Mouse (Mus musculus) splenic B cell, adult 2 months (primary cell): Measurements from ENCODE around the gene Snrpc.

ENCODE experiments used
- DNase-seq: peaks from one replicate; pipeline ENCODE4 v3.0.0-alpha.2; 2011; ENCODE audit warnings: low read depth, low spot score
- H3K27me3 ChIP-seq: 2 replicates; pipeline ENCODE4 v1.6.1; 2012; ENCODE audit warnings: mild to moderate bottlenecking, low read length, moderate library complexity, mixed read lengths; ENCODE audit not compliant: control insufficient read depth, poor library complexity, insufficient read depth, severe bottlenecking
- H3K36me3 ChIP-seq: 2 replicates; pipeline ENCODE4 v1.6.1; 2012; ENCODE audit warnings: mild to moderate bottlenecking, low read length, moderate library complexity, mixed read lengths; ENCODE audit not compliant: control insufficient read depth, poor library complexity, insufficient read depth, severe bottlenecking

Snrpc gene

DNA sequence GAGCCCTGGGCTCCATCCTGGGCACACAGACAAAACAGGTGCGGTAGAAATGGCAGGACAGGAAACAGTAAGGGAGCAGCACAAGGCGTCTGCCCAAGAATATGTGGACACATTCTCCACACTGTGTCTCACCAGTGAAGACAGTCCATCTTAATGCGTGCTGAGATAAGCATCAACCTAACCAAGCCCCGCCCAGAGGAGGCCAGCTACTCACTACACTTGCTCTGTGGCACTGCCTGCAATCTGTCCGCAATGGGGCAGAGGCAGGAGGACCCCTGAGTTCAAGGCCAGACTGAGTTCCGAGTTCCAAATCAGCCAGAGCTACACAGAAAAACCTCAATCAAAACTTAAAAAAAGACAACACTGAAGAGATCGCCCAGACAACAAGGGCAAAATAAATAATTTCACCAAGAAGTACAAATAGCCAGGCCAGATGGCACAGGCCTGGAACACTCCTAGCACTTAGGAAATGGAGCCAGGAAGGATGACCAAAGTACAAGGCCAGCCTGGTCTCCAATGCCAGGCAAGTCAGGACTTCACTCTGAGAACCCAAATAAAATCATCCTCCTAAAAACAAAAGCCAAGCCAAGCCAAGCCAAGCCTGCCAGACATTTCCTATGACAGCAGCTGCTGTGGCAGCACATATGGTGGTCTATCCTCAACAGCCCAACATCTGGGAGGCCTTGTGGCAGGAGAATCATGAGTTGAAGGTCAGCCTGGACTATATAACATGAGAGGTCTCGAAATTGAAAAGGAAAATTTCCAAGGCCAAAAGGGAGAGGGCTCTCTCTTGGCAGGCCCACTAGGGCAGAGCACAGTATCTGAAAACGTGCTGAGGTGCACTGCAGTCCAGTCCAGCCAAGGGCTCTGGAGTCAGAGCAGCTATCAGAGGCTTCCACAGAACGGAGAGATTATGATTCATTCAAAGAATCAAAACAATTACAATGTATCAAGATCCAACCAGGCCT is 32.9 kb upstream of the Snrpc start:
- no peak for DNase-seq
- no peaks in the 10 kb centered on the region for H3K27me3 ChIP-seq

DNA sequence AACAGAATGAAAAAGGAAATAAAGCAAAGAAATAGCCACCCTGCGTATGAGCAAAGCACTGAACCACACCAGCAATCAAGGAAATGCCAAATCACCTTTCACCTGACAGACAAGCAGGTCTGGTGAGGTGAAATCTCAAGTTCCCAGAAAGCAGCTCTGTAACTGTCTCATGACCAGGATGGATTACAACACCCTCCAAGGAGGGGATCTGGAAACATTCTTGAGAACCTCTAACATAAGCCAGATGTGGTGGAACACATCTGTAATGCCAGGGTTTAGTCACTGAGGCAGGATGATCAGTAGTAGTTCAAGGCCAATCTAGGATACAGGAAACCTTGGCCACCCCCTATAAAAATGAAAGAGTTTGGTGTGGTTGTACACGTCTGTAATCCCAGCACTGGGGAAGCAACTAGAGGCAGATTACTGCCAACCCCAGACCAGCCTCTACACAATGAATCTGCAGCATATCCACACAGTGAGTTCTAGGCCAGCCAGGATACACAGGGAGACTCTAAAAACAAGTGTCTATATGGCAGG is 30.3 kb upstream of the Snrpc start:
- Histone ChIP-seq H3K36me3 (no peaks in the 10 kb centered on the region), H3K27me3 (no peaks in the 10 kb centered on the region)
- DNase-seq = no peak

More for the DNA sequence above, 32.9 kb upstream of the Snrpc start:
- H3K36me3 ChIP-seq = no peaks in the 10 kb centered on the region; the same call in 1 of the 2 replicates

DNA sequence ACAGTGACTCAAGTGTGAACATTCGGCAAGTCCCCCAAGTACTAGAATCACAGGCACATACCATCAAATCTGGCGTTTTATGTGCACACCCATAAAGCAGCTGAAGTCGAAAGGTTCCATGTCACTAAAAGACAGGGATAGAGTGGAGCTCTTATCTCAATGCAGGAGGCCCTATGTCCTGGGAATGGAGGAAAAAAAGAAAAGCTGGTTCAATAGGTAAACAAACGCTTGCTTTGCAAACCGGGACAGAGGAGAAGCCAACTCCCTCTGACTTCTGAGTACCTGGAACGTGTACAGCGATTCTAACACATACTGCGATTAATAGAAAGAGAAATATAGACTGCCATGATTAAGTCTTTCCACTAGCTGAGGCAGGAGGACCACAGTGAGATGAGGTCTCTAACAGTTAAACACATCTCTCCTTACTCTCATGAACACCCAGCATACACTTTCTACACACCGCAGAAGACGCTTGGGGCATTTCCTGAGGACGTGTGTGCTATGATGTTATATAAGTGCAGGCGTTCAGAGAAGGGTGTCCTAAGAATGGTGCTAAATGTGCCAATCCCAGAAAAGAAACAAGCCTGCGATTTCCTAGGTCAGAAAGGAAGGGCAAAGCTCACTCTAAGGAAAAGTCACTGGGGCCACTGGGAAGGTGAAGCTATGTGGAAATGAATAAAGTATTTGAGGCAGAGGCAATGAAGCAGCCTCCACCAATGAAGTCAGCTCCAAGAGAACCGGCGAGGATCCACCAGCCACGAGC is 27.2 kb upstream of the Snrpc start:
- DNase-seq = no peak

DNA sequence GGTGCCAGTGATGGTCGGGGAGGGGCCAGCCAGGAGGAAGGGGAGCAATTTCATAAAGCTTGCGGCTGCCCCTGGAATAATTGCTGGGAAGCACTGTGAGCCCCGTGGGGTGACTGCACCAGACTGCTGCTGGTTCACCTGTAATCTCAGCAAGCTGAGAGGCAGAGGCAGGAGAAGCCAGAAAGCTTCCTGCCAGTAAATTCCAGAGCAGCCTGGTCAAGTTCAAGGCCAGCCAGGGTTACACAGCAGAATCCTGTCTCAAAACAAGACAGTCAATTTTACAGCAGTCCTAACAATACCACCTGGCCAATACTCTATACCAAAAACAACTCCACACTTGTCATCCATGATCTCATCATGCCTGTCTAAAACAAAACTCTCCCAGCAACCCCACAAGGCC is 26.0 kb upstream of the Snrpc start:
- Histone ChIP-seq H3K36me3 (no peaks in the 10 kb centered on the region), H3K27me3 (no peaks in the 10 kb centered on the region)
- no peak for DNase-seq

More for the DNA sequence above, 27.2 kb upstream of the Snrpc start:
- Histone ChIP-seq H3K36me3 (no peaks in the 10 kb centered on the region), H3K27me3 (no peaks in the 10 kb centered on the region)

DNA sequence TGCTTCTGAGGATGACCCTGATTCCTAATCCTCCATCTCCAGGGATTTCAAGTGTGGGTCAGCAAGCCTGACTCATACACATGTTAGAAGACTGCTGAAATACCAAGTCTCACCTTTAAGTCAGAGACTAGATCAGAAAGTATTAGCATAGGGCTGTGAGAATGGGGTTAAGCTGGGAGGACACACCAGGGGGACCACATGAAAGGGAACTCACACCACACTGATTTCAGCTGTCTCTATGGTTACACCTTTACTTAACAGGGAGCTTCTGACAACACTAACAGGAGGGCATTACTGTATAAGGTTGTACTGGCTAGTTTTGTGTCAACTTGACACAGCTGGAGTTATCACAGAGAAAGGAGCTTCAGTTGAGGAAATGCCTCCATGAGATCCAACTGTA is 23.3 kb upstream of the Snrpc start:
- no peak for DNase-seq
- Histone ChIP-seq H3K27me3 (no peaks in the 10 kb centered on the region), H3K36me3 (no peaks in the 10 kb centered on the region)

DNA sequence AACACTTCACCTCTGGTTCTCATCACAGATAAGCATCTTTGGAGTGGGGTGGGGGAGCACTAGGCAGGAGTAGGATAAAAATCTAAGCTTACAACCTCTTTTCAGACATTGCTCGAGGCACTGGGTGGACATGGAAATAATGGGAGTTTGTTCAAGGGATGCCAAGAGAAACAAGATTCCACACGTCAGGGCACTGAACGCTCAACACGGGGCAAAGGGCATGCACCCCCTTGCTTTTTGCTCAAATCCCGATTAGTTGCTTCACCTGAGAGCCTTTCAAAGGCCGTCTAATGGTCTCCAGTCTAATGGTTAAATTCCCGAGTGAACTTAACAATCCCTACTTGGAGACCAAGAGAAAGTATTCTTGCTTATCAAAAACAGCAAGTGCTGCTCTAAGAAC is 18.9 kb upstream of the Snrpc start:
- Histone ChIP-seq H3K27me3 (no peaks in the 10 kb centered on the region), H3K36me3 (no peaks in the 10 kb centered on the region)
- DNase-seq = no peak

DNA sequence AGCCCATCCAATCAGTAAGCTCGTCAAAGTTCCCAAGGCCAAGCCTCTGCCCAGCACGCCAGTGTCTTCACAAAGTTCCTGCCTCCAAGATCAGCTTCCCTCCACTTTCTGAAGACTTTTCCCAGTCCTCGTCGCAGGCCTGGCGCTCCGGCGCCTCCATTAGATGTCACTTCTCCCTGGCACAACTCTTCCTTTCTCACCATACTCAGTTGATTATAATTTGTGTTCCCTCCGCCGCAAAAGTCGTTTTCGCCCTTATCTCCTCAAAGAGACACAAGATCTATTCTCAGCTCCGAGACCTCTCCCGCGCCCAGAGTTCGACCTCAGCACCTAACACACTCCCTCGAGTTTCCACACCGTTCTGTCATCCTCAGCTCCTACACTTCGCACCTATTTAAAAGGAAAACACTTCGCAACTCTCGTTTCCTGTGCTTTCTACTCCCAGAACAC is 18.4 kb upstream of the Snrpc start:
- H3K27me3 ChIP-seq = no peaks in the 10 kb centered on the region
- no peak for DNase-seq
- no peaks in the 10 kb centered on the region for H3K36me3 ChIP-seq

DNA sequence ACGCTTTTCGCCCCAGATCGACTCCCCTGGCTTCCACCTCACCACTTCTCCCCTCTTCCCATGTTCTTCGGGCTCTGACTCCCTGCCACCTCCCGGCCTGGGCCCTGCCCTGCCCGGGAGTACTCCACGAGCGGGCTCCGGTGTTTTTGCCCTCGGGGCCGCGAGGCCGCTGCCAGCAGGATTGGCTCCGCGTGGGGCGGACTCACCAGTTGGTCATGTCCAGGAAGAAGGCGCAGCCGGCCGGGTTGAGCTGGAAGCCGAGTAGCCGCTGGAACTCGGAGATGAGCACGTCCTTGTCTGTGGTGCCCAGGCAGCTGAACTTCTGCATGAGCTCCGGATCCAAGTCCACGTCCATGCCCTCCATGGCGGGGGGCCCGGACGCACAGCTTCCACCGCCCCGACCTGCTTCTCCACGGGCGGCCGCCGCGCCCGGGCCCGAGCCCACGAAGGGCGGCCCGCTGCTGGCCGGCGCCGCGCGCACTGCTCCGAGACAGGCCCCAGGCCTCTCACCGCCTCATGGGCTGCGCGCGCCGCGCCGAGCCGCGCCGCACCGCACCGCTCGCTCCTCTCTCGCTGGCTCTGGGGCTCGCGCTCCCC is 17.9 kb upstream of the Snrpc start:
- no peaks in the 10 kb centered on the region for H3K36me3 ChIP-seq
- no peaks in the 10 kb centered on the region for H3K27me3 ChIP-seq
- DNase-seq = no peak

DNA sequence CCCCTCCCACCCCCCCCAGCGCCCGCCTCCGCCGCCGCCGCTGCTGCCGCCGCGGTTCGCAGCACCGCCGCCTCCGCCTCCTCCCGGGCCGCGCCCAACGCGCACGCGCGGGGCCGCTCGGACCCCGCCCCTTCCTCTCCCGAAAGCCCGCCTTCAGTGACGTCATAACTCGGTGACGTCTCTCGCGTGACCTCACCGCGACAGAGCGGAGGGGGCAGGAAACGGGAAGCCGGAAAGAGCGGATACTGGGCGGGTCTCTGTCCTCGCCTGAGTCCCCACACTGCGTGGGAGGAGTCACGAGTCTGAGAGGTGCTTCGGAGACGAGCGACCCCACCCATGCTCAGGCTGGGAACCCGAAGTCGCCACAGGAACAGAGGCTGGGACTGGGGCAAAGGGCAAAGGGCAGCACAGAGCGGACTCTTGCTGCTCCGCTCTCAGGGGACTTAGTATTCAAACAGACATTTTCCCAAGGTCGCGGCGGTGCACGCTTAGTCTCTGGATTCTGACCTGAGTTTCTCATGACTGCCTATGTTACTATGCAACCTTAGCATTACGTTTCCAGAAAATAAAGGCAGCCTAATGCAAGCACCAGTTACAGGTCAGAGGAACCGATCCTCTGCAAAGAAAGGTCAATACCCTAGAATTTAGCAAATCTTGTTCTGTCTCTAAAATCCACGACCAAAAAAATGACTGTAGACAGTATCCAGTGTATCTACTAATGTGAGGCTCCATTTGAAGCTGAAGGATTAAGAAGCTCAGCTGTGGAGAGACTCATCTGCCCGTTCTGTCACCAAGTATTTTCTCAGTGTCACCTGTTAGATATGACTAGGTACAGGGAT is 17.2 kb upstream of the Snrpc start, which contains the start of gene D17Wsu92e:
Gene D17Wsu92e, minus strand, starts transcription at position 81 of the 839 bp plus-strand sequence.
- H3K27me3 ChIP-seq = no peaks in the 10 kb centered on the region
- DNase-seq = peak; percentile 100
- no peaks in the 10 kb centered on the region for H3K36me3 ChIP-seq

DNA sequence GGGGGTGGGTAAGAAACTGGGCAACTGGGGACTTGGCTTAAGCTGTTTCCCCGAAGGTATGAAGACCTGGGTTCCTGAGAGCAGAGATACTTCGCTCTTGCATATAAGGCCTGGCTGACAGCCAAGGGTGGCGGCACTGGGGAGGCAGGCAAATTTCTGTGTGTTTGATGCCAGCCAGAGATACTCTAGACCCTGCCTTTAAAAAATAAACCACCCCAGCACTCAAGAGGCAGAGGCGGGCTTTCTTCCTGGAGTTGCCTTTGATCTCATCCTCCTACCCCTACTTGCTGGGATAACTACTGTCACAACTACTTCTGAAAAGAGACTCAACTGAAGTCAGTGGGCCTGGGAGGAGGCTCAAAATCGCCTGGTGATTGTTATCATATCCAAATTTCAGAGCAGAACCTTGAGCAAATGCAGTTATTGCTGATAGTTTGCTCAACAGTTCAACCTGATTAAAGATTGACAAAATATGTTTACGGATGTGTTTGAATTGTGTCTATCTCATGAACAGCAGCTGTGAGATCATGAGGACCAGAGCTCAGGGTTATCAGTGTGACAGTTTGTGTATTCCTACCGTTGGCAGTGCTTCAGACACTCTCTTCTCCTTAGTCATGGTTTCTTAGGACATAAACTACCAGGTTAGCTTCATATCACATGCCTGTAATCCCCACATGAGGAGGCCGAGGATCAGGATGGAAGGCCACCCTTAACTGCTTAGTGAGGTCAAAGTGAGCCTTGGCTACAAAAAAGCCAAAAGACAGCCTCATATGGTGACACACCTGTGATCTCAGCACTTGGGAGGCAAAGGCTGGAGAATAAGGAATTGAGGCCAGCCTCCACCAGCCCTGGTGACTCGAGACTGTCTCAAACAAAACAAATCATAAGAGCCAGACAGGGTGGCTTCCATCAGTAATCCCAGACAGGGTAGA is 16.3 kb upstream of the Snrpc start:
- DNase-seq = no peak
- H3K36me3 ChIP-seq = no peaks in the 10 kb centered on the region

DNA sequence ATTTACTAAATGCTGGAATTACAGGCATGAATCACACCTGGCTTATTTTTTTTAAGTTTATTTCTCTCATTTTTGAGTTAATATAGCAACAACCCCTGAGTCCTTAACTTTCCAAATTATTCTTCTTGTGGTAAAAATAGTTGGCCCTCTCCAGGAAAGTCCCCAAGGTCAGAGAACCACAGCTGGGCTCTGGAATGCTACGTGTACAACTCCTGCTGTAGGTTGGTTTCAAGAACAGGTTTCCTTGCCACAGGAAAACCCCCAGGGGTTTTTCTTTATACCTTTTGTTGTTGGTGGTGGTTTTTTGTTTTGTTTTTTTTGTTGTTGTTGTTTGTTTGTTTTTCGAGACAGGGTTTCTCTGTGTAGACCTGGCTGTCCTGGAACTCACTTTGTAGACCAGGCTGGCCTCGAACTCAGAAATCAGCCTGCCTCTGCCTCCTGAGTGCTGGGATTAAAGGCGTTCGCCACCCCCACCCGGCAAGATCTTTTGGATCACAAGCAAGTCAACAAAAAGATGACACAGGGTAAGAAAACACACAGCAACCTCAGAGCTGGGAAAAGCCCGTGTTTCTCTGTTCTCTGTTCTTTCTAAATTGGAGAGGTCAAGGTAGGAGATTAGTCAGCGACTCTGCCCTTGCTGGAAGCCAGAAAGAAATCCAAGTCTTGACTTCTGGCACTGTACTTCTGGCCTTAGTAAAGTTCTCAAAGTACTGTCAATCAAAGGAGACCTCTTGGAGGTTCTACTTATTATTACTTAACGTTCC is 14.6 kb upstream of the Snrpc start:
- H3K36me3 ChIP-seq = no peaks in the 10 kb centered on the region
- no peaks in the 10 kb centered on the region for H3K27me3 ChIP-seq
- DNase-seq = no peak

More for the DNA sequence above, 16.3 kb upstream of the Snrpc start:
- no peaks in the 10 kb centered on the region for H3K27me3 ChIP-seq

DNA sequence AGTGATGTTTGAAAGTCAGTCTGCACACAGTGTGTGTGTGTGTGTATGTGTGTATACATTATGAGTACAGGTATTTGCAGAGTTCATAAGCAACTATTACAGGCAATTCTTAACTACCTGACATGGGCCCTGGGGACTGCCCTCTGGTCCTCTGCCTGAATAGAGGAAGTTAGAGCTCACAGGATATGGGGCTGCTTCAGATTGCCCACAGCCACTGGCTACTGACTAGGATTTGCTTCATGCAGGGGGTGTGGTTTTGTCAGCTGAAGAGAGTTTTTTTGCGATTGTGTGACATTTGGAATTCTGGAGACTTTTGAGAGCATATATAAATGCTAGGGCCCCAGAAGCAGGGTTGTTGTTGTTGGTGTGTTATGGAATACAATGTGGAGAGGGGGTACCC is 13.0 kb upstream of the Snrpc start:
- Histone ChIP-seq H3K36me3 (no peaks in the 10 kb centered on the region), H3K27me3 (no peaks in the 10 kb centered on the region)
- DNase-seq = peak; percentile 82
